Mouse (Mus musculus) gastrocnemius, postnatal 25 days (tissue): ENCODE data around the gene Erbin. TPM values are rescaled to one million over a fixed set of nuclear protein-coding genes. Genes with fewer than 3 reads are reported as not detected.

ENCODE experiments used
- DNase-seq: peaks from one replicate; pipeline ENCODE4 v3.0.0; 2022
- total RNA-seq, 2 experiments: library from RNA; stranded (reverse); gene quantifications; 1 replicate in 1 of 2; 2 replicates in 1 of 2; pipeline ENCODE4 v1.2.3; 2021

The Erbin gene
- total RNA-seq, 2 experiments from 2014 or later, result 30.4 to 34.3 TPM

DNA sequence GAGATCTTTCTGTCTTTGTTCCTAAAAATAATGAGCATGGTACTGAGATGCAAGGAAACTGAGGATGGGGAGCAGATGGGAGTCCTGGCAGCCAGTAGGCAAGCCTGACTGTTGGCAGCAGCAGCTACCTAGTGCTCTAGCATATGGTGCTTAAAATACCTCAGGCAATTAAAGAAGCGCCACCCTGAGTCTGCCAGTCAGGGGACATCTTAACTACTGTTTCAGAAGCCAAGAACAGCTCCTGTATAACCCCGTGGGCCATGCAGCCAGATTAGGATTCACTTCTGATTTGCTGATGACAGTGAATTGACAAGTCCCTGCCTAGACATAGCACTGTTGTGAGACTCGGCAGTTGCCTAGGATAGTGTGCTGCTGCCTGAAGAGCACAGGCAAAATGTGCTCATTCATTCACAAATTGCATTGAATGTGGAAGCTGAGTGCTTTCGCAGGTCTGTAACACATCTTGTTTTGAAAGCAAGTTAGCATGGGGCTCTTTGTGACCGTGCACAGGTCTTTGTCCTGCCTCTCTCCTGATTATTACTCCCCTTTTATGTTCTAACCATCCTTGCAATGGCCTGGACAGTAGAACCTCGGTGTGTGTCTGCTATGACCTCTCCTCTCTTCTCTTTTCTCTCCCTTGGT, 114.0 kb downstream of the Erbin start:
- DNase-seq, result peak; percentile 28

DNA sequence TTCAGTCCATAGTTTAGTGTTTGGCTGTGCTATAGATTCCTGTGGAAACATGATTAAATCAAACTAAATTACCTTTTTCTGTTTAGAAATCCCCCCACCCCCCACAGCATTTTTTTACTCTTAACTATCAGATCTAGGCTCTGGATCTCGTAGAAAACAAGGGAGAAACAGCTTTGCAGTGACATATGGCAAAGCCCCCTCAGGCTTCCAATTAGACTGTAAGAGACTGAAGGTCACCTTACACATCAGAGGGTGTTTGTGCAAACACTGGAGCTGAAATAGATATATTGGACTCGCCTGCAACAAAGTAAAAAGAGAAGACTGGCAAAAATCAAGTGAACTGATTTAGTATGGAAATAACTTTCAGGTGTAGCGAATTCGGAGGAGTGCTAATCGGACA, 116.6 kb downstream of the Erbin start:
- DNase-seq, result no peak

DNA sequence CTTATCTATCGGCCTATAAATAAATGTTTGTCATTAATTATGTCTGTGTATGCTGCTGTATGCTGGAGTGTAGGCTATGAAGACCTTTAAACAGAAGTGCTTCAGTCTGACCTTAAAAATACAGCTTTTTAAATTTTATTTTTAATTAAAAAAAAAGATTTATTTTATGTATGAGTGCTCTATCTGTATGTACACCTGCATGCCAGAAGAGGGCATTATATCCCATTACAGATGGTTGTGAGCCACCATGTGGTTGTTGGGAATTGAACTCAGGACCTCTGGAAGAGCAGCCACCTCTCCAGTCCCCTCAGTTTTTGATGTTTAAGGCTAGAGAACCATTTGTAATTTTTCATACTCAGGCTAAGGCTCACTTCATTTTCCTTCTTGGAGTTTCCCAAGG, 119.3 kb downstream of the Erbin start:
- DNase-seq, result no peak

DNA sequence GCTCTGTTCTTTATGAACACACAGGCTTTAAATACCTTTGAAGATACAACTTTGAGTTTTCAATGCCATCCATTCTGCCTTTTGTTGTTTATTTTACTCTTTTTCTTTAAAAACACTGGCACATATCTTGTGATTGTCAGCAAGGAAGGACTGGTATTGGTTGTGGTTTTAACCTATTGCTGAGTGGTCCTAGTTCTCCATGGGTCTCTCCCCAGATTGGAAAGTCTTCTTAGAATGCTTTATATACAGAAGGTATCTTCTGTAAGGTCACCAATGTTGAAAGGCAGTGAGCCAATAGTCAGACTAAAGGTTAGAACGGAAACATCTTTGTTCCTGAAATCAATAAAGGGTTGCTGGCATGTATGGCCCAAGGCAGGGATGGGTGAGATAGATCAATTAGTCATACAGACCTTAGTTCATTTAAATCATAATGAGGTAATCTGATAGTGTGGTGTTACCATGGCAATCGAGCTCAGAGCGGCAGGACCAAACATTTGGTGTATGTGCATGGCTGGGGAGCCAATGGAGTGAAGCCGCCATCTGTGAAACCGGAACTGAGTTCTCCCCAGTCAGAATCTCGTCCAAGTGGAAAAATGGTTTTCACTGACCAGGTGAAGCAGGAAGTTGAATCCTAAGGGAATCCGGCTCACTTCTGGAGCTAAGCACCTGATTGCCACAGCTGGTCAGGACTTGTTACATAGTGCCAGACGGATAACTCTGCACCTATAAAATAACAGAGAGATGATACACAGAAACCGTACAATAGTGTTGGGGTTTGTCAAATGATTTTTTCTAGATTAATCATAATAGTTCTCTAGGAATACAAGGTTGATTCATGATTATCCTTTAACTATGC, 125.4 kb downstream of the Erbin start:
- DNase-seq, result no peak

DNA sequence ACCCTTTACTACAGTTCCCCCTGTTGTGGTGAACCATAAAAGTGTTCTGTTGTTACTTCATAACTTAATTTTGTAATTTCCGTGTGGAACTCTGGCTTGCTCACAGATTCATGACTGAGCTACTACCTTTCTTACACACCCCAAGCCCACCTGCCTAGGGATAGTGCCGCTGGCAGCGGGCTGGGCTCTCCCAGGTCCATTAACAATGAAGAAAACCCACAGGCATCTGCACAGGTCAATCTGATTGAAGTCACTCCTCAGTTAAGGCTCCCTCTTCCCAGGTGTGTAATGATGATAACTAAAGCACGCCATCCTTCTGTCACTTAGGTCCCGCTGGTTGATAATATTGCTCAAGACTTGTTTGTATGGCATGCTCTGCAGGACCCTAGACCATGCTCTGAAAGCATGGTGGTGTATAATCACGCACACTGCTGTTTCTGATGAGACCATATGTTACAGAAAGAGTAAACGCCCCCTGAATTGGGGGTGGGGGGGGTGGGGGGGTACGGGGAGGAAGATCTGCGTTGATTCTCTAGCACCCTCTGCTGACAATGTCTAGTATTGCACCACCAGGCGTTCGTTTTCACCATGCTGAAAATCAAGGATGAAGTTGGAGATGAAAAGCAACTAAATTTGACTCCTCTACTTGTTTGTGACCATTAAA, 140.3 kb downstream of the Erbin start:
- no peak for DNase-seq

DNA sequence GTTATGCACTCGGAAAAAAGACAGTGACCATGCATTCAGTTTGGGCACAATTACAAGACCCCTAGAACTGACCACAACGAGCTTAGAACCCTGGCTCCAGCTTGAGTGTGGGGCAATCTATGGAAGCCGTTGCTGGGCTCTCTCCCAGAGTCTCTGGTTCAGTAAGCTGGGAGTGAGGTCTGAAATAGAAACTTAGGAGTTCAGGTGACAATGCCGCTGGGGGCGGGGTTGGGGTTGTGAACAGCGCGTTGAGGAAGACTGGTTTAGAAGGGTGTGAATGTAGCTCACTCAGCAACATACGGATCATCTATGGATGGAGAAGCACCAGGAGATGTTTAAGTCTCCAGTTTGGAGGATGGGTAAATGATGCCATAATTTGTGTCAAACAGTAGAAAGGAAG, 143.2 kb downstream of the Erbin start:
- no peak for DNase-seq

DNA sequence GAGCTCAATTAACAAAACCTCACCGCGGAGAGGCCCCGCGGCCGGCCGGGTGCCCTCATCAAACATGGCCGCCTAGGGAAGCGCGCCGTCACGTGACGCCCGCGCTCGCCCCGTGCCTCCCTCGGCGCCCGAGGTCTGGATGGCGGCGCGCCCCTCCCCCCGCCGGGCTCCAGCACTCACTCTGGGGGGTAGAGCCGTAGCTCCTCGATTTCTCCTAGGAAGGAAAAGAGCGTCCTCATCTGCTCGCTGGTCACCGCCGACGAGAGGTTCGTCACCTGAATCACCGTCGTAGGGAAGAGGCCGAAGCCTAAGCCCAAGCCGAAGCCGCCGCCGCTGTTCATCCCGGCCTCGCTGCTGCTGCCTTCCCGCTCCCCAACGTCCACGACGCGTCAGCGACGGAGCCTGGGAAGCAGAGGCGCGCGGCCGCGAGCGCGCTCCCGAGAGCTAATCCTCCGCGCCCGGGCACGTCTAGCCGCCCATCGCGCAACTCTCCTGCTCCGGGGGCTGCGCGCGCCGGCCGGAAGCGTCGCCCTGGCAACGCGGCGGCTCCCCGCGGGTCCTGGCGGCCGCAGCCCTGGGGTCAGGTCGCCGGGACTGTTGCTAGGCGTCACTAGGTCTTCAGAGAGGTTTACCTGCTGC, 146.1 kb downstream of the Erbin start, which contains the start of gene Srek1:
Gene Srek1 (minus strand): TSS at position 490 of the 639 bp plus-strand sequence.
- peak; percentile 92 for DNase-seq

DNA sequence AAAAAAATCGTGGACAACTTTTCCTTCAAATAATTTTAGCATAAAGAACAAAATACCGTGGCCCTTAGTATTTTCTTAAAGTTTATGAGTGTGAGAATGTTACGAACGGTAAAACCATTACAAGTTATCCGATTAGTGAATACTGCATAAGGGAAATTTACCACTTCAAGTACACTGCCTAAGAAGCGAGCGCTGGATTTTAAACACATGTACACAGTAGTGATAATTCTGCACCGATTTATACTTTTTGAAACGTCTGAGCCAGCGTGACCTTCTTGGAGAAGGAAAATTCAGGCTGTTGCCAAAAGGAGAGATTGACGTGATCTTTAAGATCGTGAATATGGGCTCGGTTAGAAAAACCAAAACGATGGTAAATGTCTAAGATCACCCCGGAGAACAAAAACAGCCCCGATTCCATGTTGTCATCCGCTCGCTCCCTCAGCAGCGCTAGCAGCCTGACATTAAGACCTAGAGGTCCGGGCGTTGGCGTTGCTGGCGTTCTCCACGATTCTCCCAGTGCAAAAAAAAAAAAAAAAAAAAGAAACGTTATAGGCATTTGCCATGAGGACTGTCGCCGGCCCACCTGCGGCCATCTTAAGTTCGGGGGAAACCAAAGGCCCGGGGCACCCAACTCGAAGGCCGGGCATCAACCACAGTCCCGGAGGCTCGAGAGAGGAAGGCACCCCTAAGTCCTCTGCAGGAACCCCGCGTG, 146.8 kb downstream of the Erbin start:
- no peak for DNase-seq

DNA sequence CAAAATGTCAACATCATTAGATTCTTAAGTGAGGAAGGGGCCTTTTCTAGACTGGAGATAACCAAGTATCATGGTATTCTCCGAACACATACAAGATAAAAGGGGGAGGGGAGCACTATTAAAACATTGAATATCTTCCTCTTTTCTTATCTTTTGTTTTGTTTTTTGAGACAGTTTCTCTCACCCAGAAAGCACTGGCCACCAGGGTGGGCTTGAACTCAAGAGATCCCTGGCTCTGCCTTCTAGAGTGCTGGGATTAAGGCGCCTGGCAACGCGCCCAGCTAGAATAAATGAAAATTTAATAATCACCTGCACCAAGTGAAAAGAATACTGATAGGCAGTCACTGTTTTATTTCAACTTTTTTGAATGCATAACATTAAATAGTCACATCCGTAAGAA, 147.4 kb downstream of the Erbin start:
- no peak for DNase-seq

DNA sequence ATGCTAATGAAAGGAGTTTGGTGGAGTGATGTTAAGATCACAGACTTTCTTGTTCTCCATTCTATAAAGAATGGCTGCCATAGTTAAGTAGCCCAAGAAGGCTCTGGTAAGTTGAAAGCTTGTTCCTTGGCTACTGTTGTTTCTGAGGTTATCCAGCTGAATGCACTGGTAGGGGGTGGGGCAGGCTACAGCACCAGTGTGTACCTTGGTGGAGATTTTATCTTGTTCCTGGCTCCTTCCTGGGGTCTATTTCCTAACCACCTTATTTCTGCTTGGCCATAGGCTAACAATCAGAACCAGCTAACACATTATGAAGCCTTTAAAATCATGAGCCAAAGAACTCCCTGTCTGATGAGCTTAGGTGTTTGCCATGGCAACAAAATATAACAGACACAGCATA, 149.5 kb downstream of the Erbin start:
- no peak for DNase-seq

Other genes with a start within 250 kb of the Erbin start
- 10 to 100 TPM; 18.3 to 19.2 TPM for gene Srek1, start 145.9 kb downstream of the Erbin start, total RNA-seq
- 1 to 10 TPM; 5.6 to 6.7 TPM for gene Nln, start 189.1 kb upstream of the Erbin start, total RNA-seq
- gene Sgtb, start 189.2 kb upstream of the Erbin start, total RNA-seq, result under 1 TPM; 0.43 to 0.87 TPM